Mouse (Mus musculus): ENCODE measurements at regions not wholly inside any gene's neighbourhood (a gene's known extent, or its start where the extent isn't known, plus 50 kb on each side); places are given as distances from the start of the nearest gene placed in this dataset.
A peak's percentile ranks its signal among the peaks of the same experiment; 100 is the strongest.
"Not testable (repeated sequence)": the region's sequence is repeated elsewhere in the genome, so short reads cannot be mapped to it uniquely, and the experiment has no call there.

- no peak for DNase-seq (ENCODE audit: low spot score)
These were observed 59.9 kb upstream of the Bend4 start for GRCm38 (mm10) chr5:67487965-67488409.

- DNase-seq (ENCODE audit: low spot score) = not testable (repeated sequence)
These were observed 62.6 kb upstream of the Bend4 start for GRCm38 (mm10) chr5:67490709-67491108.

GRCm38 (mm10) chr5:67492893-67493302 is 64.8 kb upstream of the Bend4 start:
- no peak for DNase-seq (ENCODE audit: low spot score)

- no peak for DNase-seq (ENCODE audit: low spot score)
These were observed 68.6 kb upstream of the Bend4 start for GRCm38 (mm10) chr5:67496710-67497109.

GRCm38 (mm10) chr5:67520251-67520650 is 87.4 kb upstream of the Shisa3 start:
- no peak for DNase-seq (ENCODE audit: low spot score)

- DNase-seq (ENCODE audit: low spot score) = no peak
These were observed 86.2 kb upstream of the Shisa3 start for GRCm38 (mm10) chr5:67521423-67521912.

GRCm38 (mm10) chr5:67530149-67530548 is 77.5 kb upstream of the Shisa3 start:
- no peak for DNase-seq (ENCODE audit: low spot score)

- DNase-seq (ENCODE audit: low spot score) = no peak
These were observed 76.7 kb upstream of the Shisa3 start for GRCm38 (mm10) chr5:67530957-67531356.

- peak; percentile 46 for DNase-seq (ENCODE audit: low spot score)
These were observed 75.3 kb upstream of the Shisa3 start for GRCm38 (mm10) chr5:67532351-67532750.

- no peak for DNase-seq (ENCODE audit: low spot score)
These were observed 74.9 kb upstream of the Shisa3 start for GRCm38 (mm10) chr5:67532756-67533255.

- DNase-seq (ENCODE audit: low spot score) = no peak
These were observed 73.6 kb upstream of the Shisa3 start for GRCm38 (mm10) chr5:67534056-67534455.

GRCm38 (mm10) chr5:67537990-67538389 is 69.7 kb upstream of the Shisa3 start:
- DNase-seq (ENCODE audit: low spot score) = no peak

GRCm38 (mm10) chr5:67539591-67540238 is 68.0 kb upstream of the Shisa3 start:
- no peak for DNase-seq (ENCODE audit: low spot score)

- DNase-seq (ENCODE audit: low spot score) = no peak
These were observed 65.8 kb upstream of the Shisa3 start for GRCm38 (mm10) chr5:67541867-67542266.

- DNase-seq (ENCODE audit: low spot score) = no peak
These were observed 63.6 kb upstream of the Shisa3 start for GRCm38 (mm10) chr5:67544028-67544589.

- no peak for DNase-seq (ENCODE audit: low spot score)
These were observed 57.4 kb upstream of the Shisa3 start for GRCm38 (mm10) chr5:67550257-67550656.

GRCm38 (mm10) chr5:67551668-67552390 is 55.9 kb upstream of the Shisa3 start:
- DNase-seq (ENCODE audit: low spot score) = no peak

- DNase-seq (ENCODE audit: low spot score) = no peak
These were observed 54.8 kb upstream of the Shisa3 start for GRCm38 (mm10) chr5:67552865-67553264.
